18 mouse cellular contexts compared by ENCODE assay signal in the genomic region with DNA sequence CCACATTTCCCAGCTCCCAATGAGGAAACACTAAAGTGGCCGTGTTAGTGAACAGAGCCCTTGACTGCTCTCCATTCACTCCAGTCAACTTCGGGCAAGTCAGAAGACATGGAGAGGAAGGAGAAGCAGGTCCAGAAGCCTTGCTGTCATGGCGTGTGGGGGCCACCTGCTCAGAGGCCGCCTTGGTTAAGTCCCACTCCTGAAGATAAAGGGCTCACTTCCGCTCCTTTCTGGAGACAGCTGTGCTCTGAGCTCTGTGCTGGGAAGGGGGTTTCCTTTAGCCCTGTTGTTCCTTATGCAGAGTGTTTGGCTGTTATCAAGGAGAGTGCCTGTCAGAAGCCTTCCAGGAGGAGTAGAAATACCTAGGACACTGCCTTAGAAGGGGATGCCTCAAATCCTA. TPM values are rescaled to one million over a fixed set of nuclear protein-coding genes. Genes with fewer than 3 reads are reported as not detected.
DNase-seq lines count a peak whose midpoint lies in the region; ATAC-seq and TF ChIP-seq lines count a peak whose summit lies in the region.
"Had no signal": no experiment of that assay in that cellular context is flagged by ENCODE, and none has a peak within 500 bp of the region (broad histone marks: within the 10 kb centered on the region; RNA-seq: fewer than 3 reads in every experiment).

No protein-coding gene starts in this region.

- ATAC-seq in heart, embryonic 14.5 days (ENCODE audit: insufficient number of reproducible peaks, insufficient read depth, low FRiP score, low read depth): peak; percentile 47; the same call in 1 of the 2 replicates
- no peak for ATAC-seq in midbrain, embryonic 11.5 days (ENCODE audit: low FRiP score)
- ATAC-seq in midbrain, embryonic 16.5 days: no peak
- ATAC-seq: forebrain, postnatal 0 days had no signal

- no peak overlapping the region for H3K9ac ChIP-seq in heart, embryonic 14.5 days (ENCODE audit: low read length)
- no peak overlapping the region for H3K9ac ChIP-seq in midbrain, embryonic 11.5 days (ENCODE audit: low read length)
- no peak overlapping the region for H3K9ac ChIP-seq in midbrain, embryonic 16.5 days (ENCODE audit: low read depth, low read length)
- H3K9ac ChIP-seq: forebrain, postnatal 0 days; liver, embryonic 14.5 days; neural tube, embryonic 12.5 days had no signal

- no peaks in the 10 kb centered on the region for H3K27me3 ChIP-seq in heart, embryonic 14.5 days (ENCODE audit: control insufficient read depth, insufficient read depth, low read length)
- H3K27me3 ChIP-seq in midbrain, embryonic 11.5 days (ENCODE audit: control insufficient read depth, insufficient read depth, low read length): no peaks in the 10 kb centered on the region
- no peaks in the 10 kb centered on the region for H3K27me3 ChIP-seq in midbrain, embryonic 16.5 days (ENCODE audit: control insufficient read depth, insufficient read depth, low read depth, low read length)
- no peaks in the 10 kb centered on the region for H3K27me3 ChIP-seq in thymus, adult 2 months (ENCODE audit: control insufficient read depth, insufficient read depth, low read length)
- H3K27me3 ChIP-seq: neural tube, embryonic 12.5 days had no signal

- no peaks in the 10 kb centered on the region for H3K36me3 ChIP-seq in heart, embryonic 14.5 days (ENCODE audit: control insufficient read depth, insufficient read depth, low read length)
- no peaks in the 10 kb centered on the region for H3K36me3 ChIP-seq in midbrain, embryonic 11.5 days (ENCODE audit: control insufficient read depth, insufficient read depth, low read length)
- H3K36me3 ChIP-seq in midbrain, embryonic 16.5 days (ENCODE audit: control insufficient read depth, insufficient read depth, low read length): no peaks in the 10 kb centered on the region
- H3K36me3 ChIP-seq in thymus, adult 2 months (ENCODE audit: control insufficient read depth, insufficient read depth, low read length): no peaks in the 10 kb centered on the region
- H3K36me3 ChIP-seq: limb, embryonic 10.5 days; neural tube, embryonic 12.5 days had no signal

- no peak overlapping the region for H3K4me2 ChIP-seq in heart, embryonic 14.5 days (ENCODE audit: low read length)
- H3K4me2 ChIP-seq in midbrain, embryonic 11.5 days: no peak overlapping the region
- H3K4me2 ChIP-seq in midbrain, embryonic 16.5 days (ENCODE audit: low read length): no peak overlapping the region
- H3K4me2 ChIP-seq: heart, embryonic 11.5 days; neural tube, embryonic 12.5 days had no signal

- H3K4me3 ChIP-seq in heart, embryonic 14.5 days (ENCODE audit: control insufficient read depth in 1 of 2, insufficient read depth in 1 of 2, low read depth in 1 of 2, low read length in 2 of 2): no peak overlapping the region
- no peak overlapping the region for H3K4me3 ChIP-seq in midbrain, embryonic 11.5 days (ENCODE audit: low read depth, low read length)
- H3K4me3 ChIP-seq in midbrain, embryonic 16.5 days (ENCODE audit: low read depth, low read length): no peak overlapping the region
- no peak overlapping the region for H3K4me3 ChIP-seq in thymus, adult 2 months (ENCODE audit: control insufficient read depth, insufficient read depth, low read length)
- H3K4me3 ChIP-seq: limb, embryonic 10.5 days; neural tube, embryonic 12.5 days had no signal

- no peaks in the 10 kb centered on the region for H3K9me3 ChIP-seq in heart, embryonic 14.5 days (ENCODE audit: control insufficient read depth, low read length)
- no peaks in the 10 kb centered on the region for H3K9me3 ChIP-seq in midbrain, embryonic 11.5 days (ENCODE audit: control insufficient read depth, low read length)
- no peaks in the 10 kb centered on the region for H3K9me3 ChIP-seq in midbrain, embryonic 16.5 days (replicated peaks; ENCODE audit: control insufficient read depth, low read length, poor library complexity, severe bottlenecking)
- H3K9me3 ChIP-seq: limb, embryonic 10.5 days; neural tube, embryonic 12.5 days had no signal

- TF ChIP-seq POLR2A in thymus, adult 2 months (IDR thresholded peaks at IDR 0.05; ENCODE audit: control insufficient read depth, extremely low read depth, insufficient read depth, low read length, poor library complexity): no peak

- 12% methylated on average over 5 of the region's 5 CpGs for WGBS in heart, embryonic 14.5 days
- 52% methylated on average over 5 of the region's 5 CpGs for WGBS in midbrain, embryonic 11.5 days
- WGBS in midbrain, embryonic 16.5 days: 49% methylated on average over 5 of the region's 5 CpGs
- WGBS in thymus, adult 2 months: 22% methylated on average over 5 of the region's 5 CpGs

- intact Hi-C loops in heart, postnatal 36 days (cut with DNase I): no loop called here
- intact Hi-C loops in left cerebral cortex, postnatal 14 days (cut with DNase I): no loop called here

- no peak for DNase-seq in heart, postnatal 36 days
- peak; percentile 81 for DNase-seq in midbrain, embryonic 11.5 days (ENCODE audit: low spot score, missing footprints)
- peak; percentile 58 for DNase-seq in thymus, adult 2 months
- no peak for DNase-seq in cerebellum, adult 9-11 months
- no peak for DNase-seq in left cerebral cortex, postnatal 14 days (ENCODE audit: low spot score in 2 of 2)
- DNase-seq: adrenal gland, postnatal 14 days; cerebellum, adult 2 months; forebrain, postnatal 0 days; gastrocnemius, postnatal 10 days; kidney, adult 8-10 months; right cerebral cortex, postnatal 14 days had no signal

- H3K4me1 ChIP-seq in heart, embryonic 14.5 days (ENCODE audit: control insufficient read depth in 2 of 2, insufficient read depth in 2 of 2, low read length in 2 of 2): peaks cover 5 to 9% of the 10 kb centered on the region in 2 experiments; a peak in 3 of 4 replicates
- H3K4me1 ChIP-seq in midbrain, embryonic 11.5 days (ENCODE audit: control insufficient read depth, insufficient read depth, low read length): no peaks in the 10 kb centered on the region
- H3K4me1 ChIP-seq in midbrain, embryonic 16.5 days (ENCODE audit: control insufficient read depth, insufficient read depth, low read length): no peaks in the 10 kb centered on the region
- peaks cover 22% of the 10 kb centered on the region for H3K4me1 ChIP-seq in thymus, adult 2 months (replicated peaks; ENCODE audit: control insufficient read depth, insufficient read depth, low read length)
- H3K4me1 ChIP-seq: neural tube, embryonic 12.5 days had no signal

- H3K27ac ChIP-seq in heart, embryonic 14.5 days (replicated peaks in 1 of 2; ENCODE audit: control insufficient read depth in 1 of 2, insufficient read depth in 1 of 2, low read depth in 2 of 2, low read length in 2 of 2): no peak overlapping the region
- H3K27ac ChIP-seq in midbrain, embryonic 11.5 days (ENCODE audit: low read depth, low read length): no peak overlapping the region
- no peak overlapping the region for H3K27ac ChIP-seq in midbrain, embryonic 16.5 days (ENCODE audit: low read length)
- peak overlapping the region; percentile 80 for H3K27ac ChIP-seq in thymus, adult 2 months (ENCODE audit: control insufficient read depth, insufficient read depth, low read length)
- H3K27ac ChIP-seq: limb, embryonic 10.5 days; liver, embryonic 14.5 days; macrophage; neural tube, embryonic 12.5 days had no signal

- TF ChIP-seq CTCF in thymus, adult 2 months (IDR thresholded peaks at IDR 0.05; ENCODE audit: borderline replicate concordance, control insufficient read depth, extremely low read depth, insufficient read depth, low read length, poor library complexity): no peak

RNA-seq across cellular contexts. Expression of a gene that starts 45.5 kb away (rescaled TPM):
- 14.4 and 15.6 TPM in 2 replicates for polyA plus RNA-seq in heart, embryonic 14.5 days (2014; fragmentation: Nextera tagmentation; extraction: Ambion mirVana)
- 10 to 100 TPM; 25.6 to 29.4 TPM for total RNA-seq in heart, postnatal 36 days (2021)
- 13.0 and 15.5 TPM in 2 replicates for polyA plus RNA-seq in midbrain, embryonic 11.5 days (2014; fragmentation: Nextera tagmentation; extraction: Ambion mirVana)
- polyA plus RNA-seq in midbrain, embryonic 16.5 days (2015; fragmentation: Nextera tagmentation; extraction: Ambion mirVana): 14.4 and 14.5 TPM in 2 replicates
- 4.8 and 6.4 TPM in 2 replicates for polyA plus RNA-seq in thymus, adult 2 months (2012; rRNA removed)
- total RNA-seq in left cerebral cortex, postnatal 14 days (2021): 10 to 100 TPM; 74.9 to 79.7 TPM

Comparison
In these comparisons a context has a peak if more than half of its experiments do, and no peak if none do; other contexts are left out.
1. DNase-seq: peak in midbrain, embryonic 11.5 days (single experiment) and thymus, adult 2 months (single experiment); none in heart, postnatal 36 days (0 of 2), cerebellum, adult 9-11 months (single experiment) and left cerebral cortex, postnatal 14 days (0 of 2).